Mouse (Mus musculus): ENCODE results near the gene Rad51ap2.

The Rad51ap2 gene

DNA sequence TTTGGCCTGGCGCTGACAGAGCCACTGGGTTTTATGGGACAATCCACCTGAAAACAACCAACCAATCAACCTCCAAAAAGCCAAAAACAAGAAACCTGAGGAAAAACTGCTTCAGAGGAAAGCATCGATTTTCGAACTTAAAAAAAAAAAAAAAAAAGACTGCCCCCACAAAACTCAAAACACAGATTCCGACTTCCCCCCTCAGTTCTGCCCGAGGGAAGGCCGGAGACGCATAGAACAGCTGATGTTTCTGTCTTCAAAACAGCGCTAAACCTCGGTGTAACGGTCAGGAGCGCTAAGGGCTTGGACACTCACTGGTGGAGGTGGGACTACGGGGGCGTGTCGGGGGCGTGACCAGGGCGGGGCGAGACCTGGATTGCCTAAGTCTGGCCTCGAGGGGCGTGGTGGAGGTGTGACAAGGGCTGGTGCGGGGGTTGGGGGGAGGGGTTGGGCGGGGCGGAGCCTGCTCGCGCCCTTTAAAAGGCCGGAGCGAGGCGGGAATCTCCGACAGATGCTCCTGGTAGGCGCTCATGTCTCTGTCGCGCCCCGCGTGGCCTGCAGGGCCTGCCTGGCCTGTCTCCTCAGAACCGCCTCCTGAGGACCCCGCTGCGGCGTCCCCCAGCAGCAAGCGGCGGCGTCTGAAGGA, at the start of gene Rad51ap2:
Gene Rad51ap2, plus strand, starts transcription at position 531 of the 646 bp plus-strand sequence.
- CTCF ChIA-PET: no interaction called here

DNA sequence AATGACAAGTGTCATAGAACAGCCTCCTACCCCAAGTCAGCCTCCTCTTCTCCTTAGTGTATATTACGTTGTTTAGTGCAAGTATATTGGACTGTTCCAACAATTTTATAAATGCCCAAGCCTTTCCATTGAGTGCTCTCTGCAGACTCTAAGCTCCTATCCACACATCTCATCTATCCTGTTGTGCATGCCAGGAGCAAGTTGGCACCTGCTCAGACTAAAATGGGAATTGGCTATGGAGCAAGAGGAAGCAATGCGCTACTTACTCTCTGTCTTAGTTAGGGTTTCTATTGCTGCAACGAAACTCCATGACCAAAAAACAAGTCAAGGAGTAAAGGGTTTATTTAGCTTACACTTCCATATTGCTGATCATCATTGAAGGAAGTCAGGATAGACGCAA, 48.2 kb upstream of the Rad51ap2 start:
- CTCF ChIA-PET: no interaction called here

DNA sequence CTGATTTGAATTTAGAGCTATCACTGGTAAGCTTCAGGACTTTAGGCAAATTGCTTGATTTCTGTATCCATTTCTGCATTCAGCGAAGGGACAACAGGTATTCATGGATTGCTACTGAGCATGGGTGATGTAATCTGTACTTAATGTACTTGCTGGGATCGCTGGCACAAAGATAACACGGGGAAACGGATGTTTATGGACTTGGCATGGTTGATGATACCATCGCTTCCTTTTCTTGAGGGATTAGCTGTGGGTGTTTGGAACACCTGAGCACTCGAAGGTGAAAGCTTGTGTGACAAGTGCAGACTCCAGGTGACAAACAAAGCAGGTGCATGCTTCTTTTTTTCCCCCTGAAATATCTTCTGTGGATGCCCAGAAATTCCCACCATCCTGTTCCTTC, 37.8 kb upstream of the Rad51ap2 start:
- CTCF ChIA-PET: no interaction called here

DNA sequence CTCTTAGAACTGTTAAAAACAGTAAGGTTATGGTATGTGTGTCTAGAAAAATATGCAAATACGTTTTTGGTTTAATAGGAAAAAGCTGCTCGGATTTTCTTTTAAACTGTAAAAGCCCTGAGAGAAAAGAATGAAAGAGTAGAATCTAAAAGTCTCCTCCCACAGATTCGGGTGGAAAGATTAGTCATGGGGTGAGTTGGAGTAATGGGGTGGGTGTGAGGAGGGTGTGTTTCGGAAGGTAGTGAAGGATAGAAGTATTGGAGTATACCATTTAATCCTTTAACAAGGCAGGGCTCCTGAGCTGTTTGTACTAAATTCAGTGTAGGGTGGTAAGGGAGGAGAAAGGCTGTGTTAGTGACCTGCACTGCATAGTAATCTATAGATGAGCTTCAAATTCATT, 28.5 kb upstream of the Rad51ap2 start:
- CTCF ChIA-PET: no interaction called here

DNA sequence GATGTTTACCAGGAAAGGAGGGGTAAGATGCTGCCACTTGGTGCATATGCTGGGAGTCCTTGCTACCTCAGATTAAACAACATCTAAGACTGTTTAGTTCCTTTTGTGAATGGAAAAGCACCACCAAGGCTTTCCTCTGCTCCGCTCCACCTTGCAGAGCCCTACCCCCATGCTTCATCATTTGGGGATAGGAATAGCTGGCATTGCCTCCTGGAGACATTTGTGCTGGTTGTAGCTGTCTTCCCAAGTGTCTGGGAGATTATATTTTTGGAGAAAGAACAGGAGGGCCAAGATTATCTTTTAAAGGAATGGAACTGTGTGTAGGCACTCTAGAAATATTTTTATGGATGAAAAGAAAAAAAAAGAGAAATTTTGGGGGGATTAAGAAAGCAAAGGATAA, 22.8 kb upstream of the Rad51ap2 start:
- CTCF ChIA-PET: no interaction called here

DNA sequence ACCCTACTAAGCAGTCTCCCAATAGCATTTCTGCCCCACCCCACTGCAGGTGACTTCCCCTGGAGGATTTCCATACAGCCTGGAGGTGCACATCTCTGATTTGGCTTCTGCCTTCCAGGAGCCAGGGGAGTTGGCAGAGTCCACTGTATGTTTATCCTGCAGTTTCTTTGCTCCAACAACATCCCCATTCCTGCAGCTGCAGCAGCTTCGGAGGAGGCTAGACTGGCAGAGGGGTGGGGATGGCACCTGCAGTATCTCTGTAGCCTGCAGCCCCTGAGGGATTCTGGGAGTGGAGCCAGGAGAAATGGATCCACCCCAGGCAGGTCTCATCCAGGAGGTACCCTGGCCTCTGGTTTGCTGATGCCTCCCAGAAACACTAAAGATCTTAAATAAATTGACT, 22.2 kb upstream of the Rad51ap2 start:
- CTCF ChIA-PET: no interaction called here

DNA sequence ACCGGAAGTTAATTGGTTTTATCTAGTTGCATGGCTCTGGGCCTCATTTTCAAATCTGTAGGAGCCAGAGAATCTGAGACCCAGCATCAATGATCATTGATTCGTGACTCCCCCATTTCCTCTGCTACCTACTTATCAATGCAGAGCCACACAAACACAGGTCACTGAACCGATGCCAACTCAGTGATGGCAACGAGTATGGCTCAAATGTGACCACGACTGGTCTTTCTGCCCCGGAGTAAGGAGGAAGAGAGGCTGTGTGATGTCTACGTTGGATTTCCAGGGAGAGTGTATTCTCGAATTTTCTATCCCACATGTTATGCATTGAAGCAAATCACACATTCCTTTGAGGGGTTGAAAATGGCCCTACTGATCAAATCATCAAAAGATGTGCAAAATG, 21.4 kb upstream of the Rad51ap2 start:
- CTCF ChIA-PET: no interaction called here

DNA sequence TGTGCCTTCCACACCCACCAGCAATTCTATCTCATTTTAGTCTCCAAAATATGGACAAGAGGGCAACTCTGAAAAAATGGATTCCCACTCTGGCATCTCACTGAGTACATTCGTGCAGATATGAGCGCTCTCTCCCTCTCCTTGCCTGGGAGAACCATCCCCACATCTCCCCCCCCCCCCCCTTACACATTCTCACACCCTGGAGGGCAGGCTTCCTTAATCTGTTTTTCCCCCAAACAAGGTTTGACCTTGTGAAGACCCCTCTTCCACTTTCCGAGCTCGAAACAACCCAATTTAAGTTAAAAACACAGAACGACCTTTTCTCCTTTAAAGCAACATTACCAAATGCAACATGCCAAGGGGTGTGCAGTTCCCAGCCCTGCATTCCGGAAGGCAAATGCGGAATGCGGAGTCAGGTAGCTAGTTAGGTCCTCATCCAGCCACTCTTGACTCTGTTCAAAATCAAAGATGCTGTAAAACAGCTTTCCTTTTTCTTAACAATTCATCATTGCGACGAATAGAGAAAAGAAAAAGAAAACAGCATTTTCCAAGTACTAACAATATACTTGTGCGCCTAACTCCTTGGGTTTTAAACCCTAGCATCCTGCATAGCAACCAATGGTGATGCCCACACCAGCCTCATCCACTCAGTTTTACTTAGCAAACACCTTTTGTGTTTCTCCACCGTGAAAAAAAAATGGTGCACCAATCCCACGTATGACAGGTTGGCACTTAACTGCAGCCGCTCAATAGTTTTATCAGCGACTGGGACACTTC, 20.4 kb upstream of the Rad51ap2 start:
- CTCF ChIA-PET: no interaction called here

DNA sequence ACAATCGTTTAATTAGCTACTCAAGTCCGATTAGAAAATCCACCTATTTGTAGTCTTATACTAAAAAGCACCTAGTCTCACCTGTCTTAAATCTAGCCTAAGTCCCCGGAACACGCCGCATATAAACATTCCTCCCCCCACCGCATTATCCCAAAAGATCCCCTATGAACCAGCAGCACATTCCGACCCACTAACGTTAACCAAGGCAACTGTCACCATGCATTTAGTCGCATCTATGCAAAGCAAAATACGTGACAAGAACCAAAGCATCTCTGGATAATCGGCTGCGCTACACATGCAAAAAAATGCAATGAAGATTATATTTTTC, 19.9 kb upstream of the Rad51ap2 start:
- CTCF ChIA-PET: no interaction called here

DNA sequence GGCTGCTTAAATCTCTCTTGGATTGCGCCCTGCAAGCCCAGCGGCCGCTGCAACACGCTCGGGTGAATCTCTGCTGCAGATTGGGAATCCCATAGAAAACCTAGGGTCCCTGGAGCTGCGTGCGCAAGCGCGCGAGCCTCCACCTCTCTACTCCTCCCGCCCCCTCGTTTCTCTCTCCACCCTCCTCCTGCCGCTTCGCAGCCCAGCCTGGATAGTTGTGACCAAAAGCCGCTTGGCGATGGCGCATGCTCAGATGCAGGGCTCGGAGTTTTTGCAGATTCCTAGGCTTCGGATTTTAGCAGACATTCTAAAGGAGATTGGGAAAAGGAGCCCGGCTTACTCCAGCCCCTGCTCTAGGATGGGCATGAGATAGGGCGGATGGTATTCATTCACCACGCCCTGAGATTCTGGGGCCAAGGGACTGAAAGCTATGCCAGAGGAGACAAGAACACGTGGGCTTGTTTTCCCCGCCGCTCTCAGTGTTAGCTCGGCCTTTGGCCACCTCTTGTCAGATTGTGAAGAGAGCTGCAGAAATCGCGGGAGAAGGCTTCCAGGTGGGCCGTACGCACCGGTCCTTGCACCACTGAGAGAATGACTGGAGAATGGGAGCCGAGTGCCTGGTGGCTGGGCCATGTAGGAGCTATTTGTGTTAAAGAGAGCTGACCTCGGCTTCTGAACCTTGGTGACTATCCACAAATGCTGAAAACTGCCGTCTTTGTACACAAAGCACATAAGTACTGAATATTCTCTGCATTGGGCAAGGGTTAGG, 19.2 kb upstream of the Rad51ap2 start, which contains the start of gene Vsnl1:
Gene Vsnl1, minus strand, starts transcription at position 117 of the 769 bp plus-strand sequence.
- CTCF ChIA-PET: no interaction called here

DNA sequence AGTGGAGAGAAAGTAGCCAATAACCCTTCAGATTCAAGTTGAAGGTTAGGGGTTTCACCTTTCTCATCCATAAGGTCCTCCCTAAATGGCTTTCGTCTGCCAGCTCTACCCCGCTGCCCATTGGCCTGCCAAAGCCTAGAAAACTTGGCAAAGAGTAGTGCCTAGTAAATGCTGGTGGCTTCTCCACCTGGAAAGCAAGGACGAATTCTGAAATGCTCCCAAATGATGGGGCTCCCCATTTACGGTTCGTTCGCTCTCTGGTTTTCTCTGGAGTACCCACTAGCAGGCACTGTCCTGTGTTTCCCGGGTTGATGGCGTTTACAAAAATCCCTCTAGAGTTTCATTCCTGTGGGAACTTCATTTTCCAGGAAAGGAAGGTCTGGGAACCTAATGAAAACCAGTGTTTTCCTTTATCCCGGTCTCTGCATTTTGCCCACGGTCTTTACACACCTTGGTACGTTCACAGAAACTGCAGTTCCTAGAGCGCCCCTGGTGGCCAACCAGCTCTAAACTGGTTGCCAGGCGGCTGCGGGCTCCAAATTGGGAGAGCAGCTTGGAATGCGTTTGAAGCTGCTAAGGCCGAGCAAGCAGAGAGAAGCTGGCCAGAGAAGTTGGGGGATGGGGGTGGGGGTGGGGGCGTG, 18.5 kb upstream of the Rad51ap2 start:
- CTCF ChIA-PET: no interaction called here

DNA sequence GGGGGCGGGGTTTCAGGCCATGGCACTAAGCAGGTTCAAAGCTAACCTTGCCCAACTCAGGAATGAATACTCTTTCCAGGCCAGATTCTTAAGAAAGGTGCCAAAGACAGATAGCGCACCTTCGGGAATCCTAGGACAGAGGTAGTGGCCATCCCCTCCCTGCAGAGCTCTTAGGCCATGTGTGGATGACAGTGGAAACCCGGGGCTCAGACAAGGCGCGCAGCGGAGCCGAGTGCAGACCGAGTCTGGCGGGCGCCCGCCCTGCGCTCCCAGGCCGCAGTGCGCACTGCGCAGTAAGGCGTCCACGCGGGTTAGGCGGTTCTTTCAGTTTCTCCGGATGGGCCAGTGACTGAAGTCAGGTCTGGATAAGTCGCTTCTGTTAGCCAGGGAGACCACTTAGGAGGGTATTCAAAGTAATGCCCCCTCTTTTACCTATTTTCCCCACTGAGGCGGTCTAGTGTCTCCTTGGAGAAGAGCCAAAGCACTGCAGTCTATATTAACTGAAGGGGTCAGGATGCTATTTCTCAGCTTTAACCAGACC, 17.9 kb upstream of the Rad51ap2 start:
- CTCF ChIA-PET: no interaction called here

DNA sequence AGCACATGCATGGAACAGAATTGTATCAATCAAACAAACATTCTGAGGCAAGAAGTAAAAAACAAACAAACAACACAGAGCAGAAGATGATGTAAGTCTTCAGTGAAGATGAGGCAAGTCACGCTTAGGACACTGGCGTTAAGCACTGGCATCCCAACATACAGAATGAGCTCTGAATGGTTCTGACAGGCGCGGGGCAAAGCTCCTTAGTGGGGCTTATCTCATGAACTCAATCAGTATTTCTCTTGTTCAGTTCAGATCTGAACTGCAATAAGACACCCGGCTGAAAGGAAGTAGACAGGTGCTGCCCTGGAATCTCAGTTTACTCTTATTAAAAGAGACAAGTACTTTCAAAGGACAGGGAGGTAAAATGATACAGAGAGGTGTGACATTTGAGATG, 1.7 kb upstream of the Rad51ap2 start:
- CTCF ChIA-PET: no interaction called here

DNA sequence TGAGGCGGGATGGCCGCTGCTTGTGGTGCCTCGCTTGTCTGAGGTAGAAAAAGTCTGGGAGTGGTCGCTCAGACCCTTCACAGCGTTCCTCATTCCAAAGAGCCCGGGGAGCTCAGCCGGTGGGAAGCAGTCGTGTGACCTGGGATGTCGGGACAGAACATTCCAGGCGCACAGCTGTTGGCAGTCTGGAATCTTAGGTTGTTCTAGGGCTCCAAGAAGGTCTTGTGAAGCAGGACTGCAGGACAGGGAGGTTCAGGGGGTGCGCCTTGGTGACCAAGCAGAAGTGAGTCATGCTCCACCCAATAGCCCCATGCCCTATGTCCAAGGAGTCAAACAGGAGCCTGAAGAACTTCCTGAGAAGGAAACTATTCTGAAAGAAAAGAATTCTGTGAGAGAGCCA, 334 bp downstream of the Rad51ap2 start:
- CTCF ChIA-PET: no interaction called here

DNA sequence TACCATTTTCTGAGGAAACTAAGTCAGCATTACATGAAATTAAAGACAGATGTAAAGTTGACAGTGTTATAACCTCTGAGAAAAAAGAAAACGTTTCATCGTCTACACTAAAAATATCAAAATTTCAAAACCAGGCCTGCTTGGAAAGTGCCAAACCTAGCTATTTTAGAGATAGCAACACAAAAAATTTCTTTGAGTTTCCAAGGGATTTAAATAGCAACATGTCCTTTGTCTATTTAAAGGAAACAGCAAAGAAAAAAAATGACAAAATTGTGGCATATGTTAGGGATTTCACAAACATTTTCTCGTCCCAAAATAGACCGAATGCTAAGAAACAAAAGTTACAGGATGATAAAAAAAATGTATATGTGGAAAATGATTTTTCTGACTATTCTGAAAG, 753 bp downstream of the Rad51ap2 start:
- CTCF ChIA-PET: no interaction called here
